Mouse (Mus musculus) G1E (cell line): ENCODE results near the gene Cbx3. TPM values are rescaled to one million over a fixed set of nuclear protein-coding genes. Genes with fewer than 3 reads are reported as not detected.

Source experiments
- ATAC-seq: 2 replicates; pipeline ENCODE4 v1.8.0; 2016; ENCODE audit warnings: mild to moderate bottlenecking; ENCODE audit not compliant: insufficient number of reproducible peaks, poor library complexity, low FRiP score, severe bottlenecking; ENCODE audit errors: extremely low read depth
- DNase-seq: peaks from one replicate; pipeline ENCODE4 v3.0.0; 2012; ENCODE audit warnings: low spot score
- H3K27me3 ChIP-seq: 2 replicates; pipeline ENCODE4 v1.6.1; 2012; ENCODE audit warnings: mild to moderate bottlenecking, low read length, inconsistent platforms; ENCODE audit not compliant: insufficient read depth
- H3K36me3 ChIP-seq: replicated peaks from 2 replicates; pipeline ENCODE3; 2012; ENCODE audit warnings: mild to moderate bottlenecking, inconsistent platforms
- H3K4me1 ChIP-seq: 2 replicates; pipeline ENCODE4 v1.6.1; 2012; ENCODE audit warnings: low read depth, low read length, inconsistent platforms, mixed read lengths; ENCODE audit not compliant: insufficient read depth
- H3K4me3 ChIP-seq: 2 replicates; pipeline ENCODE4 v1.5.1; 2012; ENCODE audit warnings: low read depth, mild to moderate bottlenecking, inconsistent platforms, low read length, moderate library complexity, mixed read lengths
- H3K9me3 ChIP-seq: replicated peaks from 2 replicates; pipeline ENCODE4 v1.6.1; 2012; ENCODE audit warnings: inconsistent platforms
- CTCF ChIP-seq: IDR thresholded peaks from 2 replicates; pipeline ENCODE4 v1.5.1; 2012; ENCODE audit warnings: low read depth, low read length, inconsistent platforms, mixed read lengths
- GATA1 ChIP-seq: IDR thresholded peaks from 2 replicates; pipeline ENCODE4 v1.6.1; 2012; ENCODE audit warnings: borderline replicate concordance, low read length, inconsistent platforms, mixed read lengths
- GATA2 ChIP-seq: IDR thresholded peaks from 2 replicates; pipeline ENCODE4 v1.6.1; 2012; ENCODE audit warnings: low read depth, low read length, inconsistent platforms, borderline replicate concordance
- POLR2AphosphoS5 ChIP-seq: IDR thresholded peaks from 2 replicates; pipeline ENCODE4 v1.6.1; 2012; ENCODE audit warnings: low read depth, low read length, inconsistent platforms; ENCODE audit not compliant: insufficient replicate concordance
- TAL1 ChIP-seq: conservative IDR thresholded peaks from 2 replicates; pipeline ENCODE4 v1.6.1; 2012; ENCODE audit warnings: low read depth, low read length, inconsistent platforms, mixed read lengths
- polyA plus RNA-seq: library from polyadenylated mRNA; stranded (reverse); fragments of >175 nt; gene quantifications from 2 replicates; pipeline ENCODE4 v1.2.3, GENCODE M21; 2012
- total RNA-seq, 2 experiments: library from RNA; stranded (forward) in 1 of 2; stranded (reverse) in 1 of 2; fragments of 200-1000 nt in 1 of 2; fragments of >200 nt in 1 of 2; fragmentation: Nextera tagmentation in 1 of 2; gene quantifications; 2 replicates each; pipeline ENCODE4 v1.2.3; 2014 to 2017

The Cbx3 gene
- total and polyA plus RNA-seq, 3 experiments, result 98.2 to 598 (median 254) TPM

GRCm38 (mm10) chr6:51497321-51498111, 27.4 kb downstream of the Cbx3 start:
- Histone ChIP-seq H3K4me3 (no peak overlapping the region), H3K36me3 (no peaks in the 10 kb centered on the region), H3K4me1 (no peaks in the 10 kb centered on the region), H3K27me3 (peaks cover 12% of the 10 kb centered on the region), H3K9me3 (no peaks in the 10 kb centered on the region; the same call in 1 of the 2 replicates)
- no peak for TF ChIP-seq GATA1
- no peak for TF ChIP-seq GATA2
- TF ChIP-seq TAL1, result no peak
- no peak for TF ChIP-seq CTCF
- DNase-seq, result no peak
- ATAC-seq, result no peak

- Histone ChIP-seq H3K9me3 (no peaks in the 10 kb centered on the region; the same call in 1 of the 2 replicates), H3K4me3 (no peak overlapping the region), H3K4me1 (no peaks in the 10 kb centered on the region), H3K36me3 (no peaks in the 10 kb centered on the region), H3K27me3 (peaks cover 4% of the 10 kb centered on the region; the same call in 1 of the 2 replicates)
- no peak for DNase-seq
- no peak for ATAC-seq
- TF ChIP-seq CTCF, result no peak
Measured at GRCm38 (mm10) chr6:51505671-51506070, 35.5 kb downstream of the Cbx3 start.

GRCm38 (mm10) chr6:51507556-51507955, 37.4 kb downstream of the Cbx3 start:
- H3K36me3 ChIP-seq, result no peaks in the 10 kb centered on the region
- ATAC-seq (no peak), DNase-seq (no peak)

GRCm38 (mm10) chr6:51508750-51509648, 38.8 kb downstream of the Cbx3 start:
- no peaks in the 10 kb centered on the region for H3K36me3 ChIP-seq
- no peaks in the 10 kb centered on the region for H3K4me1 ChIP-seq
- TF ChIP-seq GATA1, result no peak
- no peak for ATAC-seq
- DNase-seq, result no peak
- H3K4me3 ChIP-seq, result no peak overlapping the region
- no peaks in the 10 kb centered on the region for H3K9me3 ChIP-seq
- peaks cover 4% of the 10 kb centered on the region; the same call in 1 of the 2 replicates for H3K27me3 ChIP-seq

More at GRCm38 (mm10) chr6:51507556-51507955, 37.4 kb downstream of the Cbx3 start:
- no peaks in the 10 kb centered on the region for H3K4me1 ChIP-seq
- TF ChIP-seq CTCF (no peak), TAL1 (no peak), GATA2 (no peak), POLR2AphosphoS5 (no peak), GATA1 (no peak)
- peaks cover 4% of the 10 kb centered on the region; the same call in 1 of the 2 replicates for H3K27me3 ChIP-seq
- no peak overlapping the region for H3K4me3 ChIP-seq
- H3K9me3 ChIP-seq, result no peaks in the 10 kb centered on the region

GRCm38 (mm10) chr6:51510094-51510493, 39.9 kb downstream of the Cbx3 start:
- Histone ChIP-seq H3K9me3 (no peaks in the 10 kb centered on the region), H3K4me3 (no peak overlapping the region), H3K27me3 (peaks cover 4% of the 10 kb centered on the region; the same call in 1 of the 2 replicates), H3K36me3 (no peaks in the 10 kb centered on the region), H3K4me1 (no peaks in the 10 kb centered on the region)
- no peak for ATAC-seq
- TF ChIP-seq GATA2 (no peak), CTCF (no peak), TAL1 (no peak), POLR2AphosphoS5 (no peak), GATA1 (no peak)
- no peak for DNase-seq

- Histone ChIP-seq H3K36me3 (no peaks in the 10 kb centered on the region), H3K9me3 (no peaks in the 10 kb centered on the region), H3K4me1 (no peaks in the 10 kb centered on the region), H3K27me3 (peaks cover 4% of the 10 kb centered on the region; the same call in 1 of the 2 replicates), H3K4me3 (no peak overlapping the region)
- no peak for ATAC-seq
- DNase-seq, result no peak
- TF ChIP-seq CTCF, result no peak
- no peak for TF ChIP-seq POLR2AphosphoS5
- TF ChIP-seq GATA2, result no peak
- no peak for TF ChIP-seq TAL1
- no peak for TF ChIP-seq GATA1
Measured at GRCm38 (mm10) chr6:51510946-51511345, 40.8 kb downstream of the Cbx3 start.
